Mouse (Mus musculus) neutrophil, adult 59 days (primary cell): ENCODE data around the gene Hnrnpab. TPM values are rescaled to one million over a fixed set of nuclear protein-coding genes. Genes with fewer than 3 reads are reported as not detected.

ENCODE experiments used
- total RNA-seq, 2 experiments: library from RNA; stranded (reverse); gene quantifications; 1 replicate in 1 of 2; 2 replicates in 1 of 2; pipeline ENCODE4 v1.2.4; 2023

The Hnrnpab gene
- total RNA-seq, result 100 to 1,000 TPM; 172 to 185 TPM

GRCm38 (mm10) chr11:51606447-51607095, at the start of gene Hnrnpab:
Gene Hnrnpab, minus strand, starts transcription at chr11:51606847.

GRCm38 (mm10) chr11:51650691-51651515, 44.3 kb upstream of the Hnrnpab start, which contains the start of the genes N4bp3 and D930048N14Rik:
Gene N4bp3, minus strand, starts transcription at chr11:51650842.
Gene D930048N14Rik, plus strand, starts transcription at chr11:51650954.

GRCm38 (mm10) chr11:51635525-51636322, 29.1 kb upstream of the Hnrnpab start, which contains the start of gene Rmnd5b:
Gene Rmnd5b, minus strand, starts transcription at chr11:51635896.

GRCm38 (mm10) chr11:51619409-51620060, 12.9 kb upstream of the Hnrnpab start, which contains the start of gene Nhp2:
Gene Nhp2, plus strand, starts transcription at chr11:51619735.

GRCm38 (mm10) chr11:51584431-51585248, 22.0 kb downstream of the Hnrnpab start, which contains the start of gene Phykpl:
Gene Phykpl, plus strand, starts transcription at chr11:51584757.

Other genes with a start within 250 kb of the Hnrnpab start
- 1 to 10 TPM; 5.1 to 7.3 TPM for gene Phykpl, start 22.1 kb downstream of the Hnrnpab start, total RNA-seq
- gene Nhp2, start 12.9 kb upstream of the Hnrnpab start, total RNA-seq, result 10 to 100 TPM; 32.5 to 39.1 TPM
- gene Rmnd5b, start 29.0 kb upstream of the Hnrnpab start, total RNA-seq, result 10 to 100 TPM; 62.4 to 64.1 TPM
- gene N4bp3, start 44.0 kb upstream of the Hnrnpab start, total RNA-seq, result 1 to 10 TPM; 3.0 to 4.8 TPM
- under 1 TPM in 1 of 2 experiments, not detected in 1; 0.47 TPM for gene D930048N14Rik, start 44.1 kb upstream of the Hnrnpab start, total RNA-seq
- 10 to 100 TPM in 1 of 2 experiments, 1 to 10 TPM in 1; 8.3 to 10.5 TPM for gene 0610009B22Rik, start 82.0 kb upstream of the Hnrnpab start, total RNA-seq
- 10 to 100 TPM; 15.0 to 16.0 TPM for gene Sec24a, start 156.8 kb upstream of the Hnrnpab start, total RNA-seq
- 10 to 100 TPM; 23.7 to 26.9 TPM for gene Sar1b, start 156.8 kb upstream of the Hnrnpab start, total RNA-seq